Mouse (Mus musculus): ENCODE measurements around the gene Map3k6.

Gene Map3k6

GRCm38 (mm10) chr4:133285950-133286349 is 45.3 kb downstream of the Map3k6 start:
- DNase-seq (ENCODE audit: low spot score), result peak; percentile 78

- no peak for DNase-seq (ENCODE audit: low spot score)
These were observed 46.0 kb downstream of the Map3k6 start for GRCm38 (mm10) chr4:133286476-133287077.

- DNase-seq (ENCODE audit: low spot score), result no peak
These were observed 50.6 kb downstream of the Map3k6 start for GRCm38 (mm10) chr4:133291255-133291654.

GRCm38 (mm10) chr4:133292405-133292804 is 51.8 kb downstream of the Map3k6 start:
- DNase-seq (ENCODE audit: low spot score), result no peak

- DNase-seq (ENCODE audit: low spot score), result no peak
These were observed 52.6 kb downstream of the Map3k6 start for GRCm38 (mm10) chr4:133292901-133293843.

- no peak for DNase-seq (ENCODE audit: low spot score)
These were observed 53.5 kb downstream of the Map3k6 start for GRCm38 (mm10) chr4:133294084-133294483.

- no peak for DNase-seq (ENCODE audit: low spot score)
These were observed 56.7 kb downstream of the Map3k6 start for GRCm38 (mm10) chr4:133297360-133297759.

- peak; percentile 50 for DNase-seq (ENCODE audit: low spot score)
These were observed 57.2 kb downstream of the Map3k6 start for GRCm38 (mm10) chr4:133297801-133298238.

GRCm38 (mm10) chr4:133298516-133299365 is 58.1 kb downstream of the Map3k6 start:
- no peak for DNase-seq (ENCODE audit: low spot score)

GRCm38 (mm10) chr4:133299701-133300100 is 59.1 kb downstream of the Map3k6 start:
- no peak for DNase-seq (ENCODE audit: low spot score)

- no peak for DNase-seq (ENCODE audit: low spot score)
These were observed 59.8 kb downstream of the Map3k6 start for GRCm38 (mm10) chr4:133300421-133300820.

- peak; percentile 60 for DNase-seq (ENCODE audit: low spot score)
These were observed 61.2 kb downstream of the Map3k6 start for GRCm38 (mm10) chr4:133301802-133302201.

Data from spleen, adult 12 weeks (tissue).